Mouse (Mus musculus): Measurements from ENCODE around the gene Ankrd16. TPM values are rescaled to one million over a fixed set of nuclear protein-coding genes. Genes with fewer than 3 reads are reported as not detected.

Gene Ankrd16
- polyA plus RNA-seq (2012; ENCODE audit: insufficient read depth, insufficient read length, low replicate concordance, missing spikeins): not detected in 2 replicates

DNA sequence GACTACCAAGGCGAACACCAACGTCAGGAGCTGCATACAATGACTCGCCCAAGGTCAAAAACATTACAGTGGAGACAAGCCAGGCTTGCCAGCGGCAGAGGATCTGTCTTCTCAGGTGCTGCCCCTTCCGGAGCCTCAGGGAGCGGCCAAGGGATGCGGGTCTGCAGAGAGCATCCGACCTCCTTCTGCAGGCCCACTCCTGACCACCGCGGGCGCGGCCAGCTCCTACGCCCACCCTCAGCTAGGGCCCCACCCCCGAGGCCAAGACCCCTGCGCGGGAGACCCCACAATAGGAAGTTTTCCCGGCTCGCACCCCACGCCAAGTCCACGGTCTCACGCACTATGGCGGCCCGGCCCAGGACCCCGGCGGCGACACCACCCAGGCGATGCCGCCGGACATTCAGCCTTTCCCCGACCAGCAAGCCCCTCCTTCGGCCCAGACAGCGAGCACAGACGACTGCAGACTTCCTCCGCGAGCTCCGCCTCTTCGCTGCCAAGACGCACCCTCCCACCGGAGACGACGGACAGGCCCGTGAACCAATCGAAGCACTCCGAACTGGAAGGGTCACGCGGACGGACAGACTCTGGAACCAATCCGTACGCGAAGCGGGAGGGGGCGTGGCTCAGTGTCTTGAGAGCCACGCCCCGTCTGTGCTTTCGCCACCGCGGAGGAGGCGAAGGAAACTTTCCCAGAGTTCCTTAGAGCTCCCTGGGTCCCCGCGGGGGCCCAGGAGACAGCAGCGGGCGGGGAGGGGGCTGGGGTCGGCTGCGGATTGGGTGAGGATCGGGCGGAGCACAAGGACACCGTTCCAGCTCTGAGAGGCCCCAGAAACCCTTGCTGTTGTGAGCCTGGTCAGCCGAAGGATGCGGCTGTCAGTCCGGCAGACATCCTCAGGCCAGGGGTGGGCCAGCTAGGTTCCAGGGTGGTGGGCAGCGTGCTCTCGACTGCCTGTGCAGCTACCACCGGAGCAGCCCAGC lies at the start of gene Ankrd16, which contains the start of gene Fbh1:
Gene Ankrd16, plus strand, starts transcription at position 786 of the 978 bp plus-strand sequence.
Gene Fbh1, minus strand, starts transcription at position 492 of the 978 bp plus-strand sequence.
- peak within 1 kb of the TSS; percentile 96 for H3K27ac ChIP-seq (ENCODE audit: insufficient read depth, low read depth, low read length)
- TF ChIP-seq CTCF (IDR thresholded peaks at IDR 0.05; ENCODE audit: insufficient read depth, low read depth, low read length) (no peak; the same call in 1 of the 2 replicates), POLR2A (IDR thresholded peaks at IDR 0.05; ENCODE audit: insufficient read depth, low read depth, low read length) (peak; percentile 69)
- peak within 1 kb of the TSS; percentile 91 for H3K4me3 ChIP-seq (ENCODE audit: insufficient read depth, low read depth, low read length)
- peaks cover 11% of the 10 kb centered on the region for H3K4me1 ChIP-seq (ENCODE audit: control insufficient read depth, insufficient read depth, low read length)
- under 1% methylated on average over 73 of the region's 73 CpGs for WGBS

GRCm38 (mm10) chr2:11729091-11729490 lies 48.6 kb upstream of the Ankrd16 start:
- no peak for TF ChIP-seq POLR2A (IDR thresholded peaks at IDR 0.05; ENCODE audit: insufficient read depth, low read depth, low read length)
- TF ChIP-seq CTCF (IDR thresholded peaks at IDR 0.05; ENCODE audit: insufficient read depth, low read depth, low read length): no peak
- Histone ChIP-seq H3K27ac (ENCODE audit: insufficient read depth, low read depth, low read length) (no peak overlapping the region), H3K4me3 (ENCODE audit: insufficient read depth, low read depth, low read length) (no peak overlapping the region), H3K4me1 (ENCODE audit: control insufficient read depth, insufficient read depth, low read length) (no peaks in the 10 kb centered on the region)
- 76% methylated on average over 3 of the region's 3 CpGs for WGBS

DNA sequence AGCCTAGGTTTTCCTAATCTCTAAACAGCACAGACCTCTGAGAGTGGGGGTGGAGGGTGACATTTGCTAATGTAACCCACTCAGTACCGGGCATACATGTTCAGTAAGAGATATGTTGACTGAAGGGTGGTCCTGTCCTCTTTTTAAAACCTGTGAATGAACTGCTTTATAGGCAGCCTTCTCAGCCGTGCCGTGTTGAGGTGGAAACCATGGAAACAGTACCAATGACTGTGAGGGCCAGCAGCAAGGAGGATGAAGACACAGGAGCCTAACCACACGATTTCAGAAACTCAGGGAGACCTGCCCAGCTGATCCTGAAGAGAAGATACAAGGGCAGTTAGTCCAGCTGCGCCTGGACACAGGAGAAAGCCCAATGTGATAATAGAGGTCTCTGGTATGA lies 44.7 kb upstream of the Ankrd16 start:
- 54% methylated on average over 5 of the region's 5 CpGs for WGBS
- Histone ChIP-seq H3K4me3 (ENCODE audit: insufficient read depth, low read depth, low read length) (no peak overlapping the region), H3K27ac (ENCODE audit: insufficient read depth, low read depth, low read length) (no peak overlapping the region), H3K4me1 (ENCODE audit: control insufficient read depth, insufficient read depth, low read length) (no peaks in the 10 kb centered on the region)
- TF ChIP-seq CTCF (IDR thresholded peaks at IDR 0.05; ENCODE audit: insufficient read depth, low read depth, low read length) (no peak), POLR2A (IDR thresholded peaks at IDR 0.05; ENCODE audit: insufficient read depth, low read depth, low read length) (no peak)

GRCm38 (mm10) chr2:11735853-11736252 lies 41.8 kb upstream of the Ankrd16 start:
- TF ChIP-seq CTCF (IDR thresholded peaks at IDR 0.05; ENCODE audit: insufficient read depth, low read depth, low read length): no peak
- TF ChIP-seq POLR2A (IDR thresholded peaks at IDR 0.05; ENCODE audit: insufficient read depth, low read depth, low read length): no peak
- 85% methylated on average over 6 of the region's 6 CpGs for WGBS

DNA sequence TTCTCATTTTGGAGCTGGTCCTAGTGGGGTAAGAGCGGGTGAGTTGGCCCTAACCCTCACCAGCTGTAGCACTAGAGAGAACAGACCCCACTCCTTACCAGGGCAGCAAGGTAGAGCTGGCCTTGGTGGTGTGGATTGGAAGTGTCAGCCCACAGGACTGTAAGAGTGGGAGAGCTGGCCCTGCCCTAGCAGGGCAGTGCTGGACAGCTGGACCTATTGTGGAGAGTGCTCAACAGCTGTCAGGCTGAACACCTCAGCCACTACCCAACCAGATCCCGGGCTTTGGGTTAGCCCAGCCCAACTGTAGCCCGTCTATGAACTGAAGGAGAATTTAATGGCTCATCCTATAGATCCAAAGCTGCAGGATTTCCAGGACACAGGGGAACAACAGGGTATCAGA lies 38.9 kb upstream of the Ankrd16 start:
- WGBS: 79% methylated on average over 3 of the region's 3 CpGs
- no peaks in the 10 kb centered on the region for H3K4me1 ChIP-seq (ENCODE audit: control insufficient read depth, insufficient read depth, low read length)
- H3K27ac ChIP-seq (ENCODE audit: insufficient read depth, low read depth, low read length): no peak overlapping the region
- no peak overlapping the region for H3K4me3 ChIP-seq (ENCODE audit: insufficient read depth, low read depth, low read length)
- no peak for TF ChIP-seq CTCF (IDR thresholded peaks at IDR 0.05; ENCODE audit: insufficient read depth, low read depth, low read length)
- no peak for TF ChIP-seq POLR2A (IDR thresholded peaks at IDR 0.05; ENCODE audit: insufficient read depth, low read depth, low read length)

More at GRCm38 (mm10) chr2:11735853-11736252, 41.8 kb upstream of the Ankrd16 start:
- no peaks in the 10 kb centered on the region for H3K4me1 ChIP-seq (ENCODE audit: control insufficient read depth, insufficient read depth, low read length)
- no peak overlapping the region for H3K27ac ChIP-seq (ENCODE audit: insufficient read depth, low read depth, low read length)
- no peak overlapping the region for H3K4me3 ChIP-seq (ENCODE audit: insufficient read depth, low read depth, low read length)

DNA sequence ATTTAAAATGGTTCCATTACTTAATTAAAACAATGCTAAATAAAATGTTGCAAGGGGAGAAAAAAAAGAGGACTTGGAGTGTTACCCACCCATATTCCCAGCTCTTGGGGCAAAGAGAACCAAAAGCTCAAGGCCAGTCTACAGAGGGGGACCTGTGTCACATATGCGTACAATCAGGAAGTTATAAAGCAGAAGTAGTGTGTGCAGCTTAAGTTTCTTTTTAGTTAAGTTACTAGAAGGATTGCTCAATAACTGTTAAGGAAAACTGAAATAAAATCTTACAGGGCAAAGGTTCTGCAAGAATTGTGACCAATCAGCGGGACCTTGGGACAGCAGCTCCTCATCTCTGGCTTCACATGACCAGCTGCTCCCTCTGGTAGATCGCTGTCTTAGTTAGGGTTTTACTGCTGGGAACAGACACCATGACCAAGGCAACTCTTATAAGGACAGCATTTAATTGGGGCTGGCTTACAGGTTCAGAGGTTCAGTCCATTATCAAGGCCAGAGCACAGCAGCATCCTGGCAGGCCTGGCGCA lies 38.1 kb upstream of the Ankrd16 start:
- Histone ChIP-seq H3K4me1 (ENCODE audit: control insufficient read depth, insufficient read depth, low read length) (no peaks in the 10 kb centered on the region), H3K27ac (ENCODE audit: insufficient read depth, low read depth, low read length) (no peak overlapping the region), H3K4me3 (ENCODE audit: insufficient read depth, low read depth, low read length) (no peak overlapping the region)
- 97% methylated on average over 4 of the region's 4 CpGs for WGBS
- TF ChIP-seq CTCF (IDR thresholded peaks at IDR 0.05; ENCODE audit: insufficient read depth, low read depth, low read length) (no peak), POLR2A (IDR thresholded peaks at IDR 0.05; ENCODE audit: insufficient read depth, low read depth, low read length) (no peak)

- no peak overlapping the region for H3K4me3 ChIP-seq (ENCODE audit: insufficient read depth, low read depth, low read length)
- H3K27ac ChIP-seq (ENCODE audit: insufficient read depth, low read depth, low read length): no peak overlapping the region
- peaks cover 7% of the 10 kb centered on the region for H3K4me1 ChIP-seq (ENCODE audit: control insufficient read depth, insufficient read depth, low read length)
- no peak for TF ChIP-seq POLR2A (IDR thresholded peaks at IDR 0.05; ENCODE audit: insufficient read depth, low read depth, low read length)
- TF ChIP-seq CTCF (IDR thresholded peaks at IDR 0.05; ENCODE audit: insufficient read depth, low read depth, low read length): no peak
- 94% methylated on average over 4 of the region's 4 CpGs for WGBS
Measured at GRCm38 (mm10) chr2:11762541-11762940, 15.1 kb upstream of the Ankrd16 start.

DNA sequence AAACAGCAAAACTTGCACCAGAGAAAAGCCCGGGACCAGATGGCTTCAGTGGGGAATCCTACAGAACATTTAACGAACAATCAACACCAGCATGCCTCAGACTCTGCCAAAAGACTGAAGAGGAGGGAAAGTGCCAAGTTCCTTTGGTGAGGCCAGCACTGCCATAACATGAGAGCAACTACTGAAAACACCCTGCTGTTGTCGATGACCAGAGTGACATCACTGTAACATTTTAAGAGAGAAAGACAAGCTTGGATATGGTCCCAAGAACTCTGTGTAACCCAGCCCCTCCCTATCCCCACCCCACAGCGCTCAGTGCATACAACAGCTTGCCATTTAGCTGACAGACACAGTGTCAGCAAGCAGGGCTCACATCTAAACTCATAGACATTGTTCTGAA lies 12.0 kb upstream of the Ankrd16 start:
- H3K4me3 ChIP-seq (ENCODE audit: insufficient read depth, low read depth, low read length): no peak overlapping the region
- TF ChIP-seq POLR2A (IDR thresholded peaks at IDR 0.05; ENCODE audit: insufficient read depth, low read depth, low read length) (no peak), CTCF (IDR thresholded peaks at IDR 0.05; ENCODE audit: insufficient read depth, low read depth, low read length) (no peak)
- peaks cover 7% of the 10 kb centered on the region for H3K4me1 ChIP-seq (ENCODE audit: control insufficient read depth, insufficient read depth, low read length)
- no peak overlapping the region for H3K27ac ChIP-seq (ENCODE audit: insufficient read depth, low read depth, low read length)
- 32% methylated on average over 4 of the region's 4 CpGs for WGBS
